19 mouse cellular contexts compared by ENCODE assay signal in the genomic region with DNA sequence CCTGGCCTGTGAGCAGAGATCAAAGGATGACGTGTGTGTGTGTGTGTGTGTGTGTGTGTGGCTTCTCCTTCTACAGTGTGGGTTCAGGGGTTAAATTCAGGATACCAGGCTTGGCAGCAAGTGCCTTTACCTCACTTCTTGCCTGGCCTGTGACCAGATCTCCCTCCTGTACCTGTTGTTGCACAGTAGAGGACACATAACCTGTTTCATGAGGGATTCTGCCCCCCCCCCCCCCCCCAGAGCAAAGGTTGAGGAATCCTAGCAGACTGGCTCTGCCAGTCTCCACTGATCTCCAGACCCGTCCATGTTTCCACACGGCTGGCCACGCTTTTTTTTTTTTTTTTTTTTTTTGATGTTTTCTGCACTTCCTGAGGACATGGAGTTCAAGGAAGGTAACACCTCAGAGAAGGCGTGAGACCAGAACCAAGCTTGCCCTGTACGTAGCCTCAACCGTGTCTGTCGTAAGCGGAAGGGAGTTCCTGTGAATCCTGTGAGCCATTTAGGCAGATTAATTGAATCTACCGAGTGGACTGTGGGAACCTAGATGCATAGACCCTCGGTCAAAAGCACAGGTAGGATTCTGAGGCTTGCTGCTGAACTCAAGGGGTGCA.
A peak's percentile ranks its signal among the peaks of the same experiment; 100 is the strongest.
DNase-seq lines count a peak whose midpoint lies in the region; ATAC-seq and TF ChIP-seq lines count a peak whose summit lies in the region.
"Had no signal": no experiment of that assay in that cellular context is flagged by ENCODE, and none has a peak within 500 bp of the region (broad histone marks: within the 10 kb centered on the region; RNA-seq: fewer than 3 reads in every experiment).

No protein-coding gene starts in this region.

- H3K4me3 ChIP-seq in liver, postnatal 0 days (ENCODE audit: low read depth, low read length): no peak overlapping the region
- no peak overlapping the region for H3K4me3 ChIP-seq in liver, embryonic 11.5 days (ENCODE audit: low read depth, low read length)
- H3K4me3 ChIP-seq in intestine, embryonic 16.5 days (ENCODE audit: low read length): no peak overlapping the region
- no peak overlapping the region for H3K4me3 ChIP-seq in kidney, embryonic 15.5 days (replicated peaks)
- no peak overlapping the region for H3K4me3 ChIP-seq in stomach, postnatal 0 days (ENCODE audit: low read depth, low read length)
- H3K4me3 ChIP-seq: heart, embryonic 13.5 days; neural tube, embryonic 13.5 days had no signal

- peak; percentile 44 for DNase-seq in liver, postnatal 0 days
- no peak for DNase-seq in liver, embryonic 11.5 days (ENCODE audit: low spot score)
- DNase-seq in stomach, postnatal 0 days (ENCODE audit: low spot score): peak; percentile 50
- no peak for DNase-seq in heart, adult 18-20 months
- no peak for DNase-seq in gastrocnemius, postnatal 10 days
- DNase-seq: adrenal gland, postnatal 25 days; B cell, adult 2 months; cerebellum, adult 11-12 months; cerebellum, postnatal 25 days; lung, postnatal 4 days; right cerebral cortex, postnatal 14 days; spleen, adult 18-20 months; thymus, adult 18-20 months had no signal

- peak; percentile 56 for ATAC-seq in liver, postnatal 0 days
- ATAC-seq in liver, embryonic 11.5 days (replicated peaks; ENCODE audit: low FRiP score): no peak
- ATAC-seq in intestine, embryonic 16.5 days: peak; percentile 67
- ATAC-seq in kidney, embryonic 15.5 days (replicated peaks; ENCODE audit: low FRiP score): peak; percentile 30; the same call in 1 of the 2 replicates
- ATAC-seq in stomach, postnatal 0 days (ENCODE audit: low FRiP score, low TSS enrichment): 0 out of 2 replicates have a peak, but pooled peaks have one; percentile 24

- TF ChIP-seq EP300 in liver, postnatal 0 days (IDR thresholded peaks at IDR 0.05; ENCODE audit: low read depth): no peak
- TF ChIP-seq EP300 in stomach, postnatal 0 days (optimal IDR thresholded peaks at IDR 0.05): no peak

- H3K27me3 ChIP-seq in liver, postnatal 0 days (ENCODE audit: insufficient read depth, low read length): no peaks in the 10 kb centered on the region
- H3K27me3 ChIP-seq in liver, embryonic 11.5 days (replicated peaks; ENCODE audit: control insufficient read depth, insufficient read depth, low read length): no peaks in the 10 kb centered on the region
- no peaks in the 10 kb centered on the region for H3K27me3 ChIP-seq in intestine, embryonic 16.5 days (replicated peaks; ENCODE audit: control insufficient read depth, insufficient read depth, low read length)
- no peaks in the 10 kb centered on the region for H3K27me3 ChIP-seq in kidney, embryonic 15.5 days
- no peaks in the 10 kb centered on the region for H3K27me3 ChIP-seq in stomach, postnatal 0 days (ENCODE audit: control insufficient read depth, insufficient read depth, low read length)
- H3K27me3 ChIP-seq: heart, embryonic 13.5 days; neural tube, embryonic 13.5 days had no signal

- no peaks in the 10 kb centered on the region for H3K36me3 ChIP-seq in liver, postnatal 0 days (replicated peaks; ENCODE audit: insufficient read depth, low read length)
- no peaks in the 10 kb centered on the region for H3K36me3 ChIP-seq in liver, embryonic 11.5 days (ENCODE audit: control insufficient read depth, insufficient read depth, low read length)
- no peaks in the 10 kb centered on the region for H3K36me3 ChIP-seq in intestine, embryonic 16.5 days (ENCODE audit: control insufficient read depth, insufficient read depth, low read length)
- no peaks in the 10 kb centered on the region for H3K36me3 ChIP-seq in kidney, embryonic 15.5 days
- no peaks in the 10 kb centered on the region for H3K36me3 ChIP-seq in stomach, postnatal 0 days (ENCODE audit: control insufficient read depth, insufficient read depth, low read length)
- H3K36me3 ChIP-seq: neural tube, embryonic 13.5 days had no signal

- peak overlapping the region; percentile 36; the same call in 1 of the 2 replicates for H3K4me2 ChIP-seq in liver, postnatal 0 days (ENCODE audit: low read depth, low read length)
- H3K4me2 ChIP-seq in liver, embryonic 11.5 days: no peak overlapping the region
- H3K4me2 ChIP-seq in intestine, embryonic 16.5 days (ENCODE audit: low read depth, low read length): 0 out of 2 replicates have a peak overlapping the region, but pooled peaks have one; percentile 15
- H3K4me2 ChIP-seq in kidney, embryonic 15.5 days: no peak overlapping the region
- H3K4me2 ChIP-seq in stomach, postnatal 0 days (replicated peaks; ENCODE audit: low read depth): no peak overlapping the region
- H3K4me2 ChIP-seq: heart, embryonic 13.5 days; hindbrain, embryonic 14.5 days; neural tube, embryonic 13.5 days had no signal

- H3K27ac ChIP-seq in liver, postnatal 0 days (ENCODE audit: low read depth): peak overlapping the region; percentile 45; the same call in 1 of the 2 replicates
- H3K27ac ChIP-seq in liver, embryonic 11.5 days (ENCODE audit: low read depth, low read length): no peak overlapping the region
- H3K27ac ChIP-seq in intestine, embryonic 16.5 days (ENCODE audit: low read length): peak overlapping the region; percentile 36; the same call in 1 of the 2 replicates
- H3K27ac ChIP-seq in kidney, embryonic 15.5 days: peak overlapping the region; percentile 71
- no peak overlapping the region for H3K27ac ChIP-seq in stomach, postnatal 0 days (replicated peaks)
- H3K27ac ChIP-seq: heart, embryonic 13.5 days; hindbrain, embryonic 14.5 days; liver, embryonic 14.5 days; neural tube, embryonic 13.5 days had no signal

- H3K4me1 ChIP-seq in liver, postnatal 0 days (ENCODE audit: insufficient read depth): peaks cover 35% of the 10 kb centered on the region
- peaks cover 9% of the 10 kb centered on the region for H3K4me1 ChIP-seq in liver, embryonic 11.5 days (replicated peaks; ENCODE audit: control insufficient read depth, insufficient read depth, low read length)
- peaks cover 36% of the 10 kb centered on the region for H3K4me1 ChIP-seq in intestine, embryonic 16.5 days (ENCODE audit: control insufficient read depth, insufficient read depth, low read length)
- H3K4me1 ChIP-seq in kidney, embryonic 15.5 days: peaks cover 37% of the 10 kb centered on the region
- no peaks in the 10 kb centered on the region for H3K4me1 ChIP-seq in stomach, postnatal 0 days (replicated peaks; ENCODE audit: control insufficient read depth, insufficient read depth)

- H3K9ac ChIP-seq in liver, postnatal 0 days (replicated peaks): no peak overlapping the region
- H3K9ac ChIP-seq in liver, embryonic 11.5 days (ENCODE audit: low read depth, low read length): no peak overlapping the region
- no peak overlapping the region for H3K9ac ChIP-seq in intestine, embryonic 16.5 days (ENCODE audit: low read depth, low read length)
- H3K9ac ChIP-seq in kidney, embryonic 15.5 days: no peak overlapping the region
- peak overlapping the region; percentile 27; the same call in 1 of the 2 replicates for H3K9ac ChIP-seq in stomach, postnatal 0 days (ENCODE audit: low read length)
- H3K9ac ChIP-seq: heart, embryonic 13.5 days; hindbrain, embryonic 14.5 days; liver, embryonic 14.5 days; neural tube, embryonic 13.5 days had no signal

- WGBS in liver, postnatal 0 days (ENCODE audit: insufficient replicate concordance): 67% methylated on average over 11 of the region's 11 CpGs
- WGBS in liver, embryonic 11.5 days: 76% methylated on average over 11 of the region's 11 CpGs
- WGBS in intestine, embryonic 16.5 days: 62% methylated on average over 11 of the region's 11 CpGs
- WGBS in kidney, embryonic 15.5 days: 49% methylated on average over 11 of the region's 11 CpGs
- 60% methylated on average over 11 of the region's 11 CpGs for WGBS in stomach, postnatal 0 days

- TF ChIP-seq CTCF in liver, postnatal 0 days (IDR thresholded peaks at IDR 0.05; ENCODE audit: low read depth): no peak
- no peak for TF ChIP-seq CTCF in stomach, postnatal 0 days (IDR thresholded peaks at IDR 0.05; ENCODE audit: low read depth)

- H3K9me3 ChIP-seq in liver, postnatal 0 days (ENCODE audit: low read length): no peaks in the 10 kb centered on the region
- no peaks in the 10 kb centered on the region for H3K9me3 ChIP-seq in liver, embryonic 11.5 days (ENCODE audit: control insufficient read depth, low read length)
- H3K9me3 ChIP-seq in intestine, embryonic 16.5 days (ENCODE audit: control insufficient read depth, low read length): no peaks in the 10 kb centered on the region
- H3K9me3 ChIP-seq in kidney, embryonic 15.5 days (replicated peaks): no peaks in the 10 kb centered on the region
- no peaks in the 10 kb centered on the region for H3K9me3 ChIP-seq in stomach, postnatal 0 days (ENCODE audit: control insufficient read depth, low read length)
- H3K9me3 ChIP-seq: heart, embryonic 13.5 days; neural tube, embryonic 13.5 days had no signal

Comparison
In these comparisons a context has a peak if more than half of its experiments do, and no peak if none do; other contexts are left out.
1. DNase-seq: peak in liver, postnatal 0 days (single experiment) and stomach, postnatal 0 days (single experiment); none in liver, embryonic 11.5 days (single experiment), heart, adult 18-20 months (0 of 2) and gastrocnemius, postnatal 10 days (single experiment).
2. H3K27ac ChIP-seq: peak in liver, postnatal 0 days (single experiment), intestine, embryonic 16.5 days (single experiment) and kidney, embryonic 15.5 days (single experiment); none in liver, embryonic 11.5 days (single experiment) and stomach, postnatal 0 days (single experiment).
3. H3K4me2 ChIP-seq: peak in liver, postnatal 0 days (single experiment) and intestine, embryonic 16.5 days (single experiment); none in liver, embryonic 11.5 days (single experiment), kidney, embryonic 15.5 days (single experiment) and stomach, postnatal 0 days (single experiment).